Mouse (Mus musculus) monocyte, adult 5-6 weeks (primary cell): ENCODE data around the gene Llph. TPM values are rescaled to one million over a fixed set of nuclear protein-coding genes. Genes with fewer than 3 reads are reported as not detected.
"Not testable (repeated sequence)": the region's sequence is repeated elsewhere in the genome, so short reads cannot be mapped to it uniquely, and the experiment has no call there.

Experiments
- ATAC-seq: fragments of 153-309, 156-312 bp; replicated peaks from 2 replicates; pipeline ENCODE4 v1.8.0; 2017; ENCODE audit warnings: mild to moderate bottlenecking; ENCODE audit not compliant: low TSS enrichment, insufficient number of reproducible peaks, severe bottlenecking, poor library complexity, low FRiP score
- total RNA-seq: library from RNA; stranded (forward); fragments of 200-1000, 200-491, 200-594 nt; gene quantifications from 3 replicates; pipeline ENCODE4 v1.2.3, GENCODE M21; 2017

Llph gene
- total RNA-seq, 1 experiment from 2014 or later: 79.1 TPM

GRCm38 (mm10) chr10:120210096-120210495, 16.8 kb upstream of the Llph start:
- ATAC-seq: no peak

- ATAC-seq: not testable (repeated sequence)
These were observed 9.8 kb upstream of the Llph start for GRCm38 (mm10) chr10:120217099-120217498.

- 0 out of 2 replicates have a peak, but pooled peaks have one; percentile 11 for ATAC-seq
These were observed 7.9 kb upstream of the Llph start for GRCm38 (mm10) chr10:120218996-120219395.

- ATAC-seq: peak; percentile 93
These were observed 7.1 kb upstream of the Llph start for GRCm38 (mm10) chr10:120219578-120220359.

- ATAC-seq: no peak
These were observed 6.1 kb upstream of the Llph start for GRCm38 (mm10) chr10:120220776-120221175.

- peak; percentile 48; the same call in 1 of the 2 replicates for ATAC-seq
These were observed 4.8 kb downstream of the Llph start for GRCm38 (mm10) chr10:120231718-120232117.

GRCm38 (mm10) chr10:120233655-120234367, 6.9 kb downstream of the Llph start:
- ATAC-seq: no peak

- no peak for ATAC-seq
These were observed 10.0 kb downstream of the Llph start for GRCm38 (mm10) chr10:120236855-120237254.

- no peak for ATAC-seq
These were observed 11.4 kb downstream of the Llph start for GRCm38 (mm10) chr10:120238241-120238640.

GRCm38 (mm10) chr10:120239476-120239875, 12.6 kb downstream of the Llph start:
- no peak for ATAC-seq

GRCm38 (mm10) chr10:120242421-120242820, 15.6 kb downstream of the Llph start:
- ATAC-seq: no peak

GRCm38 (mm10) chr10:120245681-120246080, 18.8 kb downstream of the Llph start:
- ATAC-seq: no peak

- peak; percentile 86 for ATAC-seq
These were observed 20.3 kb downstream of the Llph start for GRCm38 (mm10) chr10:120246994-120247750.

- ATAC-seq: no peak
These were observed 24.2 kb downstream of the Llph start for GRCm38 (mm10) chr10:120250911-120251683.

- no peak for ATAC-seq
These were observed 24.9 kb downstream of the Llph start for GRCm38 (mm10) chr10:120251791-120252190.

GRCm38 (mm10) chr10:120252800-120253199, 25.9 kb downstream of the Llph start:
- no peak for ATAC-seq

GRCm38 (mm10) chr10:120257231-120257630, 30.4 kb downstream of the Llph start:
- peak; percentile 61 for ATAC-seq

GRCm38 (mm10) chr10:120267790-120268189, 40.9 kb downstream of the Llph start:
- ATAC-seq: no peak

- no peak for ATAC-seq
These were observed 43.1 kb downstream of the Llph start for GRCm38 (mm10) chr10:120269946-120270345.
